Mouse (Mus musculus) urinary bladder, postnatal 36 days (tissue): ENCODE results near the gene 2510002D24Rik.
A peak's percentile ranks its signal among the peaks of the same experiment; 100 is the strongest.

Experiments
- DNase-seq, 2 experiments: peaks; one replicate each; pipeline ENCODE4 v3.0.0; 2022; ENCODE audit warnings: low spot score in 2 of 2, mixed read lengths in 1 of 2

2510002D24Rik gene

DNA sequence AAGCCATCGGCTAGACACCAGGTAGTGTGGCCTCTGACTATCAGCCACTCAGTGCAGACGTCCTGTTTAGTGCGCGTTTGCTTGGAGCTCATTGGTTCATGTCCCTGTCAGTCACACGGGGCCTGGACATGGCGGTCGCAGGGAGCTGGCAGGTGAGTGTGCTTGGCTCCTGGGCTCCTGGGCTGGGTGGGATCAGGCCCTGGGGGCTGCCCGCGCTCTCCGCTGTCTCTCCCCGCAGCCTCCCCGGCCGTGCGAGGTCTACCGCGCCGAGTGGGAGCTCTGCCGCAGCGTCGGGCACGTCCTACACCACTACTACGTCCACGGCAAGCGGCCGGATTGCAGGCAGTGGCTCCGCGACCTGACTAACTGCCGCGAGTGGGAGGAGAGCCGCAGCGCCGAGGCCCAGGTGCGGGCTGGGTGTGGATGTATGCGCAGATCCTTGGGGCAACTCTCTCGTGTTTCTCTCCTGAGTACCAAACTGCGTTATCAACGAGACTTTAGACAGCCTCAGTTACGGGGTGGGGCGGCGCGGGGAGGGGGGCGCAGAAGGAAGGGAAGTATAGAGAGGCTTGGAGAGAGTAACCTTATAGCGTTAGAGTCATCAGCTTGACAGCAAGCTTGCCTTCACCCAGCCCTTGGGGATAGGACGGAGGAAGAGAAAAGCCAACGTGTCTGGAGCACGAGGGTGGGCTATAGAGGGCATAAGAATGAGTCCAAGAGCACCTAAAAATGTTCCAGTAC lies at the start of gene 2510002D24Rik, which contains the start of gene Gm28539:
2510002D24Rik (plus strand) TSS at position 111 of the 741 bp plus-strand sequence.
Gm28539 (plus strand) TSS at position 117 of the 741 bp plus-strand sequence.
- peak; percentile 93 to 96 for DNase-seq

DNA sequence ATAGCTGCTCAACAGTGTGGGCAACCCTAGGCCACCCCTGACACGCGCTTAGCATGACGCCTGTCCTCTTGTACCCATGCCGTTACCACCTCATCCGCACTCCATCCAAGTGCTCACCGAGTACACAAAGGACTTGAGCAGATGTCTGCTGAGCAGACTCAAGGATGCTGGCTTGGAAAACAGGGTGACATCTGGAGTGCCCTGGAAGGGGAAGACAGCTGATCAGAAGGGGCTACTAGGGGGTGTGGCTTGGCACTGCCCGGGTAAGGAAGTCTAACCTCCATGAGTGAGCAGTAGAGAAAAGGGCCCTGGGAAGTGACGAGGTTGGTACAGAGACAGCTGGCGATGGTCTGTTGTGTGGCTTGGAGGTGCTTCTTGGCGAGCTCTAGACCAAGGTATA lies 49.7 kb upstream of the 2510002D24Rik start:
- DNase-seq = no peak

DNA sequence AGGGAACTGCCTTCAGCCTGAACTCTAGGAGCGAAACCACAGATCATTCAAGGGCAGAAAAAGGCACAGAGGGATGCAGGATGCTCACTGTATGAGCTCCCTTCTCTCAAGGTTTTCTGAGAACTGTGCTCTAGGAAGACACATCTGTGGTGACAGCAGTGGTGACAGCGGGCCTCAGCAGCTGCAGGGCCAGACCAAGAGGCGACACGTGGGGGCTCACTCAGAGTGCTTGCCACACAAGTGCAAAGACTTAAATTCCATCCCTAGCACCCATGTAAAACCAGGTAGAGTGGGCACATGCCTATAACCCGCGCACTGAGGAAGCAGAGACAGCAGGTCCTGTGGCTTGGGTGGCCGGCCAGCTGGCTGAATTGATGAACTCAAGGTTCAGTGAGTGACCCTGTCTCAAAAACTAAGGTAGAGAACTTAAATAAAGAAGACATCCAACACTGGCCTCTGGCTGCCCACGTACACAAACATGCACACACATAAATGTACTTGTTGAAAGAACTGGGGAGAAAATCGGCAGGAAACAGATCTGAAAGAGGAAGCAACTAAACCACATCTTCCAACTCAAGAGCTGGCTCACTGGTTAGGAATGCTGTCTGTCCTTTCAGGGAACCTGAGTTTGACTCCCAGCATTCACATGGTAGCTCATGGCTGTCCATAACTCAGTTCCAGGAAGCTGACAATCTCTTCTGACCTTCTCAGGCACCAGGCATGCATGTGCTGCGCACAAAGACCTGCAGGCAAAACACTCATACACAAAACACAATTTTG lies 47.6 kb upstream of the 2510002D24Rik start:
- DNase-seq = no peak

DNA sequence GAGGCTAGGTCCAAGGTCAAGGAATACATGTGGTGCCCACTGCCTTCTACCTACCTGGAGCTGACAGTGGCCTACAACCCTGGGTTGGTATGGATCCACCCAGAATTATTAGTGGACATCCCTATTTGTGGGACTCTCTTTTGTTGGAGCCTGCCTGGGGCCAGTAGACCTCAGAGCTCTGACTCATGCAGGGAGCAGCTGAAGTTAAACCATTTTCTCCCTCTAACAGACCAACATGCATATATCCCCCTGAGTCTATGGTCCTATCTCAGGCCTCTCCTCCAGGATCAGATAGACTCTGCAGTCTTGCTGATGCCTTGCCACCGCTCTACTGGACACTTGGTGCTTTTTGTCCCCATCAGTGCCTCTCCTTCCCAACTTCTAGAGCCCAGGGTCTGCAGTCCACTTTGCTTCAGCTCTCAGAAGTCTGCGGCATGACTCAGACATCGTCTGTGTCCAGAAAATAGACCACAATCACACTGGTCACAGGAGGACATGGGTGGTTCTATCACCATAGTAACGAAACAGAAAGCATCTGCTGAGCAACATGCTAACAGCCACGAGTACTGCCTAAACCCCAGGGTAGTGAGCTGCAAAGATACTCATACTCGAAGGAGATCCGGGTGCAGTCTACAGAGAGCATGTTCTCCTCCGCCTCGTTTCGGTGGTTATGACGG lies 41.0 kb upstream of the 2510002D24Rik start:
- no peak for DNase-seq

DNA sequence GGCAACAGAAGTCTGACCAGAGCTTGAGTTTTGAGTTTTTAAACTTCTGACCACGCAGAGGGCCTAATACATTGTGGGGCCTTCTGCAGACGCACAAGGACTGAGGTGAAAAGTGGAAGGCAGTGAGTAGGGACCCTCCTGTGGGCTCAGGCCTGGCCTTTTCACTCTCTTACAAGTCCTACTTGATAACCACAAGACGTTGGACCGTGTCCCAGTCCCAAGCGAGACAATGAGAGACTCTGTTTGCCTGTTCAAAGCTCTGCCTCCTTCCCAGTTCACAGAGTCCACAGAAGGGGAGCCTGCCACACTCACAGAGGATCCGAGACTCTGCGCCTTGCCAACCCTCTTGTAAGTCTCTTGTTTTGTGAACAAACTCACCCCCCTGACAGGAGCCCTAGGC lies 39.7 kb upstream of the 2510002D24Rik start:
- no peak for DNase-seq

GRCm38 (mm10) chr16:18798151-18798550 lies 38.2 kb upstream of the 2510002D24Rik start:
- DNase-seq = no peak

DNA sequence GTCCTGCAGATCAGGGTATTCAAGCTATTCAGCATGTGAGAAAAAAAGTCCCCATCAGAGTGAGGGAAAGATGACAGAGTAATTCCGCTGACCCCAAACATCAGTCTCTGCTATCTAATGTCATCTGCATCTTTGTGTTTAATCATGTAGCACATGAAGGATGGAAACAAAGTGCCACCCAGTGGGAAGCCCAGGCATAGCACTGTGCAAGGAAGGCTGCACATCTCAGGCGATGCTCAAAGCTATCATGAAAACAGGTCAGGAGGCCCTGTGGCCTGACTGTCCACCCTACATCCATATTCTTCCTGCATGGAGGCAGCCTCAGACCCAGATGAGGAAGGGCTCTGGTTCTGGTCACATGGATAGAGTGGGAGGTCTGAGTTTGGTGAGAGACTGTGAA lies 37.5 kb upstream of the 2510002D24Rik start:
- DNase-seq = peak; percentile 33 to 52

GRCm38 (mm10) chr16:18805746-18806145 lies 30.6 kb upstream of the 2510002D24Rik start:
- no peak for DNase-seq

- DNase-seq = peak in 1 of 2 experiments; percentile 16
Observed at GRCm38 (mm10) chr16:18809001-18809400, 27.4 kb upstream of the 2510002D24Rik start.

GRCm38 (mm10) chr16:18811032-18811431 lies 25.3 kb upstream of the 2510002D24Rik start:
- DNase-seq = no peak

DNA sequence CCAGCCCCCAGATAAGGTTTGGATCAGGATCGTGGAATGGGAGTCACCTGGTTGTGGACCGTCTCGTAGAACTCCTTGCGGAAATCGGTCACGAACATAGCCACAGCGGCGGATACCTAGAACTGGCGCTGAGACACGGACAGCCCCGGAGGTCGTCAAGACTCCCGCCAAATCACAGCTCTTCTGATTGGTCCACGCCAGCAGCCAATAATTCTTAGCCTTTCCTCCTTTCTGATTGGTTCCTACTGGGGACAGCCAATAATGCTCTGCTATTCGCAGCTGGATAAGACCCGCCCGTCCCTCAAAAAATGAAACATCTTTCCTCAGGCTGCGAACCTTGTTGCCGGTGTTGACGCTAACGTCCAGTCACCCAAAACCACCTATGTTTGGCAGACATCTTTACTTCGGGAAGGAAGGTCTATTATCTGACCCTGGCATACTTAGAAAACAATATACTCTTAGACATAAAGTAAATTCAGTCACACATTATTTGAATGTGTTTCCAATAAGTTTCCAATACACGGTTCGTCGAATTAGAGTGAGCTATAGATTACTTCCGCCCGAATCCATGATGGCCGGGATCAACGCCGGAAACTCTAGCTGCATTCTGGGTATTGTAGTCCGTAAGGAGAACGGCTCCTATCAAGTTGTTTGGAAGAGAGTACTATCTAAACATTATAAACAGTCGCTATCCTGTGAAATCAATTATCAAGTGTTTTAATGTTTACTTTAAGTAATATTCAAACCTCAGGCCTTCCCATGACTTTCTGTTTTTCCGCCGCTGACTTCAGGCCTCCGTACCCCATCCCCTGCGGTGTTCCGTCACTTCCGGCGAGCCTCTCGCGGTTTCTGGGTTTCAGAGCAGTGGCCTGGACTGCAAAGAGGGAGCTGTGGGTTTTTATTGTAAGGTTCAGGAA lies 24.7 kb upstream of the 2510002D24Rik start, which contains the start of the genes Ufd1 and Cdc45:
Ufd1 (plus strand) TSS at position 312 of the 917 bp plus-strand sequence.
Cdc45 (minus strand) TSS at position 520 of the 917 bp plus-strand sequence.
- peak; percentile 87 to 90 for DNase-seq

DNA sequence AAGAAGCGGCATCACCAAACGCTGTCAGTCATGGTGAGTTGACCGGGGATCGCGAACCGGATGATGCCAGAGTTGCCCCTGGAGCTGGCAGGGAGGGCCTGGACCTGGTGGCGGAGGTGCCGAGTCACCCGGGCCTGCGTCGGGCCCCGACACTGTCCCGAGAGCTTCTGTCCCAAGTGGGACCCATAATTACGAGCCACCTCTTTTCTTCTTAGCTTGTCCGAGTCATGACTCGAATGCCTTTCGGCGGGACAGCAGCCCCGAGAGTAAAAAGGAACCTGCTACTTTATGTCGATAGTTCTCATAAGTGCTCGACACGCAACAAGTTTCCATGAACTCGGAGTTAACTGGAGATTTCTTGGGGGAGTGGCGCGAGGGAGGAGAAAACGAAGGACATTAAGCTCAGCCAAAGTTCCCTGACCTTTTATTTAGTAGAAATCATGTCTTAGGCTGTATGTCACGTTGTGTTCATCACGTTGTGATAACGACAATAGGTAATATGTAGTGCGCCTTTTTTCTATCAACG lies 23.9 kb upstream of the 2510002D24Rik start:
- DNase-seq = no peak

GRCm38 (mm10) chr16:18822356-18822755 lies 14.0 kb upstream of the 2510002D24Rik start:
- no peak for DNase-seq

- no peak for DNase-seq
Observed at GRCm38 (mm10) chr16:18822925-18823324, 13.5 kb upstream of the 2510002D24Rik start.

GRCm38 (mm10) chr16:18828630-18829029 lies 7.7 kb upstream of the 2510002D24Rik start:
- DNase-seq = no peak

DNA sequence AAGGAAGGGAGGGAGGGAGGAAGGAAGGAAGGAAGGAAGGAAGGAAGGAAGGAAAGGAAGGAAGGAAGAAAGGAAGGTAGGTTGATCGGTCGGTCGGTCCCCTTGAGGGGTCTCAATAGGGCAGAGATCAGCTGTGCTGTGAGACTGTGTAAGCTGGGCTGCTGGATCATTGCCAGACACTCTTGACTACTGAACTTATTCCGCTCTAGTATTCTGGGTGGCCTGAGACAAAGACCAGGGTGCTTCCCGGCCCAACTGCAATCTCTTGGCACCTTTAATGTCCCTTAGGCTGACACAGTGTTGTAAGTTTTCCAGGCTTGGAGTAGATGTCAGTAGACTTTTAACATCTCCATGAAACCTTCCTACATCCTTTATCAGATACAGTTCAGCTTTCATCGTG lies 7.3 kb upstream of the 2510002D24Rik start:
- DNase-seq = no peak

GRCm38 (mm10) chr16:18833486-18833885 lies 2.9 kb upstream of the 2510002D24Rik start:
- DNase-seq = no peak

GRCm38 (mm10) chr16:18836073-18836467 lies 308 bp upstream of the 2510002D24Rik start:
- no peak for DNase-seq

- no peak for DNase-seq
Observed at GRCm38 (mm10) chr16:18838346-18838745, 2.0 kb downstream of the 2510002D24Rik start.

GRCm38 (mm10) chr16:18846301-18846820 lies 10.0 kb downstream of the 2510002D24Rik start:
- DNase-seq = no peak
